Mouse (Mus musculus): ENCODE data around the gene Fam117a. TPM values are rescaled to one million over a fixed set of nuclear protein-coding genes. Genes with fewer than 3 reads are reported as not detected.

The Fam117a gene
- total and polyA plus RNA-seq, 2 experiments from 2014 or later = 1.9 to 10.7 TPM

- no peak for ATAC-seq
Observed at GRCm38 (mm10) chr11:95356469-95357273, 19.9 kb downstream of the Fam117a start.

GRCm38 (mm10) chr11:95358263-95358662 is 21.4 kb downstream of the Fam117a start:
- no peaks in the 10 kb centered on the region for H3K9me3 ChIP-seq (ENCODE audit: low read length)
- H3K9ac ChIP-seq (replicated peaks; ENCODE audit: low read length) = no peak overlapping the region
- DNase-seq (ENCODE audit: low spot score) = no peak
- H3K4me2 ChIP-seq (ENCODE audit: low read depth, low read length) = no peak overlapping the region
- no peaks in the 10 kb centered on the region for H3K36me3 ChIP-seq (ENCODE audit: insufficient read depth, low read length)
- no peaks in the 10 kb centered on the region for H3K27me3 ChIP-seq (ENCODE audit: insufficient read depth, low read length)
- 0 out of 2 replicates have a peak, but pooled peaks cover 6% of the 10 kb centered on the region for H3K4me1 ChIP-seq (ENCODE audit: insufficient read depth, low read length)
- WGBS = 55% methylated on average over 3 of the region's 3 CpGs
- no peak overlapping the region for H3K4me3 ChIP-seq (ENCODE audit: low read length)
- no peak for TF ChIP-seq CTCF (IDR thresholded peaks at IDR 0.05; ENCODE audit: low read depth)
- ATAC-seq = no peak
- no peak overlapping the region for H3K27ac ChIP-seq

More at GRCm38 (mm10) chr11:95356469-95357273, 19.9 kb downstream of the Fam117a start:
- WGBS = 65% methylated on average over 17 of the region's 17 CpGs
- peak; percentile 17 for DNase-seq (ENCODE audit: low spot score)
- H3K4me1 ChIP-seq (ENCODE audit: insufficient read depth, low read length) = 0 out of 2 replicates have a peak, but pooled peaks cover 6% of the 10 kb centered on the region
- no peak overlapping the region for H3K4me2 ChIP-seq (ENCODE audit: low read depth, low read length)
- no peaks in the 10 kb centered on the region for H3K9me3 ChIP-seq (ENCODE audit: low read length)
- no peak overlapping the region for H3K27ac ChIP-seq
- no peak overlapping the region for H3K4me3 ChIP-seq (ENCODE audit: low read length)
- TF ChIP-seq CTCF (IDR thresholded peaks at IDR 0.05; ENCODE audit: low read depth) = no peak
- H3K36me3 ChIP-seq (ENCODE audit: insufficient read depth, low read length) = no peaks in the 10 kb centered on the region
- H3K9ac ChIP-seq (replicated peaks; ENCODE audit: low read length) = no peak overlapping the region
- no peaks in the 10 kb centered on the region for H3K27me3 ChIP-seq (ENCODE audit: insufficient read depth, low read length)

- H3K4me2 ChIP-seq (ENCODE audit: low read depth, low read length) = no peak overlapping the region
- DNase-seq (ENCODE audit: low spot score) (no peak), ATAC-seq (no peak)
- no peak overlapping the region for H3K4me3 ChIP-seq (ENCODE audit: low read length)
- no peak for TF ChIP-seq CTCF (IDR thresholded peaks at IDR 0.05; ENCODE audit: low read depth)
- no peak overlapping the region for H3K27ac ChIP-seq
- H3K36me3 ChIP-seq (ENCODE audit: insufficient read depth, low read length) = no peaks in the 10 kb centered on the region
- 82% methylated on average over 5 of the region's 5 CpGs for WGBS
- H3K4me1 ChIP-seq (ENCODE audit: insufficient read depth, low read length) = no peaks in the 10 kb centered on the region
- H3K9me3 ChIP-seq (ENCODE audit: low read length) = no peaks in the 10 kb centered on the region
- H3K27me3 ChIP-seq (ENCODE audit: insufficient read depth, low read length) = no peaks in the 10 kb centered on the region
- no peak overlapping the region for H3K9ac ChIP-seq (replicated peaks; ENCODE audit: low read length)
Observed at GRCm38 (mm10) chr11:95364388-95364787, 27.6 kb downstream of the Fam117a start.

- H3K36me3 ChIP-seq (ENCODE audit: insufficient read depth, low read length) = no peaks in the 10 kb centered on the region
- no peak overlapping the region for H3K9ac ChIP-seq (replicated peaks; ENCODE audit: low read length)
- DNase-seq (ENCODE audit: low spot score) (peak; percentile 78), ATAC-seq (peak; percentile 76; the same call in 1 of the 2 replicates)
- no peak overlapping the region for H3K4me2 ChIP-seq (ENCODE audit: low read depth, low read length)
- TF ChIP-seq CTCF (IDR thresholded peaks at IDR 0.05; ENCODE audit: low read depth) = no peak
- H3K27ac ChIP-seq = peak overlapping the region; percentile 73
- no peaks in the 10 kb centered on the region for H3K27me3 ChIP-seq (ENCODE audit: insufficient read depth, low read length)
- no peaks in the 10 kb centered on the region for H3K4me1 ChIP-seq (ENCODE audit: insufficient read depth, low read length)
- WGBS = 43% methylated on average over 10 of the region's 10 CpGs
- no peaks in the 10 kb centered on the region for H3K9me3 ChIP-seq (ENCODE audit: low read length)
- no peak overlapping the region for H3K4me3 ChIP-seq (ENCODE audit: low read length)
Observed at GRCm38 (mm10) chr11:95365596-95365995, 28.8 kb downstream of the Fam117a start.

GRCm38 (mm10) chr11:95366280-95366897 is 29.6 kb downstream of the Fam117a start:
- 0 out of 2 replicates have a peak, but pooled peaks have one; percentile 30 for ATAC-seq
- H3K27ac ChIP-seq = peak overlapping the region; percentile 73; the same call in 1 of the 2 replicates

GRCm38 (mm10) chr11:95367011-95367735 is 30.4 kb downstream of the Fam117a start:
- DNase-seq (ENCODE audit: low spot score) (no peak), ATAC-seq (no peak)
- Histone ChIP-seq H3K4me1 (ENCODE audit: insufficient read depth, low read length) (no peaks in the 10 kb centered on the region), H3K27me3 (ENCODE audit: insufficient read depth, low read length) (no peaks in the 10 kb centered on the region), H3K27ac (peak overlapping the region; percentile 73; the same call in 1 of the 2 replicates), H3K4me3 (ENCODE audit: low read length) (no peak overlapping the region), H3K9ac (replicated peaks; ENCODE audit: low read length) (no peak overlapping the region), H3K36me3 (ENCODE audit: insufficient read depth, low read length) (no peaks in the 10 kb centered on the region), H3K4me2 (ENCODE audit: low read depth, low read length) (no peak overlapping the region), H3K9me3 (ENCODE audit: low read length) (no peaks in the 10 kb centered on the region)
- no peak for TF ChIP-seq CTCF (IDR thresholded peaks at IDR 0.05; ENCODE audit: low read depth)
- WGBS = 82% methylated on average over 8 of the region's 8 CpGs

More at GRCm38 (mm10) chr11:95366280-95366897, 29.6 kb downstream of the Fam117a start:
- WGBS = 71% methylated on average over 6 of the region's 6 CpGs
- DNase-seq (ENCODE audit: low spot score) = peak; percentile 51
- no peaks in the 10 kb centered on the region for H3K4me1 ChIP-seq (ENCODE audit: insufficient read depth, low read length)
- H3K4me2 ChIP-seq (ENCODE audit: low read depth, low read length) = no peak overlapping the region
- H3K4me3 ChIP-seq (ENCODE audit: low read length) = no peak overlapping the region
- no peak overlapping the region for H3K9ac ChIP-seq (replicated peaks; ENCODE audit: low read length)
- H3K27me3 ChIP-seq (ENCODE audit: insufficient read depth, low read length) = no peaks in the 10 kb centered on the region
- no peaks in the 10 kb centered on the region for H3K36me3 ChIP-seq (ENCODE audit: insufficient read depth, low read length)
- no peaks in the 10 kb centered on the region for H3K9me3 ChIP-seq (ENCODE audit: low read length)
- TF ChIP-seq CTCF (IDR thresholded peaks at IDR 0.05; ENCODE audit: low read depth) = peak; percentile 35
